Mouse (Mus musculus): Measurements from ENCODE around the gene Hoxb1. TPM values are rescaled to one million over a fixed set of nuclear protein-coding genes. Genes with fewer than 3 reads are reported as not detected.

Gene Hoxb1
- polyA plus RNA-seq, 1 experiment from 2014 or later: 0.85 TPM

- no peak overlapping the region for H3K9ac ChIP-seq (ENCODE audit: low read depth, low read length)
- peaks cover 23% of the 10 kb centered on the region for H3K4me1 ChIP-seq (replicated peaks; ENCODE audit: control insufficient read depth, insufficient read depth, low read length)
- no peak overlapping the region for H3K4me2 ChIP-seq
- no peaks in the 10 kb centered on the region for H3K9me3 ChIP-seq (ENCODE audit: control insufficient read depth, low read length)
- DNase-seq (ENCODE audit: low spot score) (no peak), ATAC-seq (replicated peaks; ENCODE audit: low FRiP score) (no peak)
- H3K36me3 ChIP-seq (ENCODE audit: control insufficient read depth, insufficient read depth, low read length): no peaks in the 10 kb centered on the region
- H3K4me3 ChIP-seq (ENCODE audit: low read depth, low read length): no peak overlapping the region
- H3K27me3 ChIP-seq (replicated peaks; ENCODE audit: control insufficient read depth, insufficient read depth, low read length): peaks cover 99% of the 10 kb centered on the region
- H3K27ac ChIP-seq (ENCODE audit: low read depth, low read length): peak overlapping the region; percentile 55; the same call in 1 of the 2 replicates
- WGBS: 23% methylated on average over 7 of the region's 7 CpGs
These were observed 26.3 kb upstream of the Hoxb1 start for GRCm38 (mm10) chr11:96338957-96339855.

- Histone ChIP-seq H3K27ac (ENCODE audit: low read depth, low read length) (peak overlapping the region; percentile 84), H3K9me3 (ENCODE audit: control insufficient read depth, low read length) (no peaks in the 10 kb centered on the region), H3K36me3 (ENCODE audit: control insufficient read depth, insufficient read depth, low read length) (no peaks in the 10 kb centered on the region), H3K27me3 (replicated peaks; ENCODE audit: control insufficient read depth, insufficient read depth, low read length) (peaks cover 99% of the 10 kb centered on the region), H3K4me2 (peak overlapping the region; percentile 62), H3K4me1 (replicated peaks; ENCODE audit: control insufficient read depth, insufficient read depth, low read length) (peaks cover 16% of the 10 kb centered on the region), H3K4me3 (ENCODE audit: low read depth, low read length) (peak overlapping the region; percentile 34), H3K9ac (ENCODE audit: low read depth, low read length) (peak overlapping the region; percentile 30; the same call in 1 of the 2 replicates)
- 2% methylated on average over 29 of the region's 36 CpGs for WGBS
- ATAC-seq (replicated peaks; ENCODE audit: low FRiP score) (no peak), DNase-seq (ENCODE audit: low spot score) (no peak)
These were observed 24.7 kb upstream of the Hoxb1 start for GRCm38 (mm10) chr11:96340698-96341365.

GRCm38 (mm10) chr11:96341701-96342575 lies 23.6 kb upstream of the Hoxb1 start:
- H3K4me1 ChIP-seq (replicated peaks; ENCODE audit: control insufficient read depth, insufficient read depth, low read length): peaks cover 19% of the 10 kb centered on the region
- DNase-seq (ENCODE audit: low spot score) (no peak), ATAC-seq (replicated peaks; ENCODE audit: low FRiP score) (no peak)
- peak overlapping the region; percentile 56; the same call in 1 of the 2 replicates for H3K9ac ChIP-seq (ENCODE audit: low read depth, low read length)
- H3K36me3 ChIP-seq (ENCODE audit: control insufficient read depth, insufficient read depth, low read length): no peaks in the 10 kb centered on the region
- H3K4me2 ChIP-seq: peak overlapping the region; percentile 62
- no peaks in the 10 kb centered on the region for H3K9me3 ChIP-seq (ENCODE audit: control insufficient read depth, low read length)
- H3K27ac ChIP-seq (ENCODE audit: low read depth, low read length): peak overlapping the region; percentile 84
- H3K4me3 ChIP-seq (ENCODE audit: low read depth, low read length): peak overlapping the region; percentile 35
- peaks cover 100% of the 10 kb centered on the region for H3K27me3 ChIP-seq (replicated peaks; ENCODE audit: control insufficient read depth, insufficient read depth, low read length)
- WGBS: 2% methylated on average over 40 of the region's 40 CpGs

GRCm38 (mm10) chr11:96342576-96342930 lies 23.0 kb upstream of the Hoxb1 start:
- H3K4me3 ChIP-seq (ENCODE audit: low read depth, low read length): no peak overlapping the region; the same call in 1 of the 2 replicates
- peaks cover 19% of the 10 kb centered on the region for H3K4me1 ChIP-seq (replicated peaks; ENCODE audit: control insufficient read depth, insufficient read depth, low read length)
- no peaks in the 10 kb centered on the region for H3K36me3 ChIP-seq (ENCODE audit: control insufficient read depth, insufficient read depth, low read length)
- H3K4me2 ChIP-seq: peak overlapping the region; percentile 62
- peaks cover 97% of the 10 kb centered on the region for H3K27me3 ChIP-seq (replicated peaks; ENCODE audit: control insufficient read depth, insufficient read depth, low read length)
- H3K9ac ChIP-seq (ENCODE audit: low read depth, low read length): 0 out of 2 replicates have a peak overlapping the region, but pooled peaks have one; percentile 30
- DNase-seq (ENCODE audit: low spot score) (no peak), ATAC-seq (replicated peaks; ENCODE audit: low FRiP score) (no peak)
- no peaks in the 10 kb centered on the region for H3K9me3 ChIP-seq (ENCODE audit: control insufficient read depth, low read length)
- WGBS: 7% methylated on average over 4 of the region's 4 CpGs
- H3K27ac ChIP-seq (ENCODE audit: low read depth, low read length): no peak overlapping the region; the same call in 1 of the 2 replicates

GRCm38 (mm10) chr11:96343206-96343745 lies 22.3 kb upstream of the Hoxb1 start:
- Histone ChIP-seq H3K4me1 (replicated peaks; ENCODE audit: control insufficient read depth, insufficient read depth, low read length) (peaks cover 19% of the 10 kb centered on the region), H3K9ac (ENCODE audit: low read depth, low read length) (0 out of 2 replicates have a peak overlapping the region, but pooled peaks have one; percentile 30), H3K9me3 (ENCODE audit: control insufficient read depth, low read length) (no peaks in the 10 kb centered on the region), H3K36me3 (ENCODE audit: control insufficient read depth, insufficient read depth, low read length) (no peaks in the 10 kb centered on the region), H3K4me2 (no peak overlapping the region; the same call in 1 of the 2 replicates), H3K27me3 (replicated peaks; ENCODE audit: control insufficient read depth, insufficient read depth, low read length) (peaks cover 96% of the 10 kb centered on the region), H3K27ac (ENCODE audit: low read depth, low read length) (no peak overlapping the region; the same call in 1 of the 2 replicates), H3K4me3 (ENCODE audit: low read depth, low read length) (no peak overlapping the region)
- DNase-seq (ENCODE audit: low spot score) (no peak), ATAC-seq (replicated peaks; ENCODE audit: low FRiP score) (no peak)
- 26% methylated on average over 2 of the region's 2 CpGs for WGBS

- H3K36me3 ChIP-seq (ENCODE audit: control insufficient read depth, insufficient read depth, low read length): no peaks in the 10 kb centered on the region
- H3K27ac ChIP-seq (ENCODE audit: low read depth, low read length): peak overlapping the region; percentile 61
- peaks cover 14% of the 10 kb centered on the region for H3K4me1 ChIP-seq (replicated peaks; ENCODE audit: control insufficient read depth, insufficient read depth, low read length)
- DNase-seq (ENCODE audit: low spot score) (no peak), ATAC-seq (replicated peaks; ENCODE audit: low FRiP score) (no peak)
- 22% methylated on average over 40 of the region's 40 CpGs for WGBS
- peaks cover 95% of the 10 kb centered on the region for H3K27me3 ChIP-seq (replicated peaks; ENCODE audit: control insufficient read depth, insufficient read depth, low read length)
- H3K4me2 ChIP-seq: peak overlapping the region; percentile 62
- H3K9ac ChIP-seq (ENCODE audit: low read depth, low read length): no peak overlapping the region; the same call in 1 of the 2 replicates
- no peaks in the 10 kb centered on the region for H3K9me3 ChIP-seq (ENCODE audit: control insufficient read depth, low read length)
- no peak overlapping the region; the same call in 1 of the 2 replicates for H3K4me3 ChIP-seq (ENCODE audit: low read depth, low read length)
These were observed 21.3 kb upstream of the Hoxb1 start for GRCm38 (mm10) chr11:96344061-96344877.

- Histone ChIP-seq H3K36me3 (ENCODE audit: control insufficient read depth, insufficient read depth, low read length) (no peaks in the 10 kb centered on the region), H3K9ac (ENCODE audit: low read depth, low read length) (no peak overlapping the region), H3K4me3 (ENCODE audit: low read depth, low read length) (no peak overlapping the region), H3K9me3 (ENCODE audit: control insufficient read depth, low read length) (no peaks in the 10 kb centered on the region), H3K4me1 (replicated peaks; ENCODE audit: control insufficient read depth, insufficient read depth, low read length) (peaks cover 14% of the 10 kb centered on the region), H3K27ac (ENCODE audit: low read depth, low read length) (peak overlapping the region; percentile 61), H3K4me2 (peak overlapping the region; percentile 62), H3K27me3 (replicated peaks; ENCODE audit: control insufficient read depth, insufficient read depth, low read length) (peaks cover 95% of the 10 kb centered on the region)
- 41% methylated on average over 6 of the region's 6 CpGs for WGBS
- no peak for ATAC-seq (replicated peaks; ENCODE audit: low FRiP score)
- no peak for DNase-seq (ENCODE audit: low spot score)
These were observed 20.7 kb upstream of the Hoxb1 start for GRCm38 (mm10) chr11:96344878-96345159.

Data from liver, embryonic 11.5 days (tissue).